Mouse (Mus musculus) testis, adult 2 months (tissue): Measurements from ENCODE around the gene Glipr1l2.
"Not testable (repeated sequence)": the region's sequence is repeated elsewhere in the genome, so short reads cannot be mapped to it uniquely, and the experiment has no call there.

ENCODE experiments used
- CTCF ChIP-seq: fragments of 200-500 bp; IDR thresholded peaks from 2 replicates; pipeline ENCODE4 v1.5.1; 2012; ENCODE audit warnings: low read depth, mild to moderate bottlenecking, inconsistent platforms, low read length, moderate library complexity; ENCODE audit not compliant: control insufficient read depth, insufficient read depth, insufficient replicate concordance
- POLR2A ChIP-seq: fragments of 200-500 bp; IDR thresholded peaks from 2 replicates; pipeline ENCODE4 v1.6.1; 2012; ENCODE audit warnings: low read depth, mild to moderate bottlenecking, inconsistent platforms, low read length, moderate library complexity; ENCODE audit not compliant: control insufficient read depth

GRCm38 (mm10) chr10:112044283-112044682, 38.9 kb upstream of the Glipr1l2 start:
- TF ChIP-seq CTCF, POLR2A: not testable (repeated sequence)
